Mouse (Mus musculus): ENCODE measurements at regions not wholly inside any gene's neighbourhood (a gene's known extent, or its start where the extent isn't known, plus 50 kb on each side); places are given as distances from the start of the nearest gene placed in this dataset.

GRCm38 (mm10) chr4:74972143-74972542 is 306.0 kb downstream of the Dmac1 start:
- TF ChIP-seq EP300 (IDR thresholded peaks at IDR 0.05; ENCODE audit: low read depth) (no peak), CTCF (IDR thresholded peaks at IDR 0.05; ENCODE audit: low read depth) (peak; percentile 16; the same call in 1 of the 2 replicates)
